35 mouse cellular contexts compared by ENCODE assay signal in genomic region chr2:9283441-9283840, GRCm38 (mm10).
"Had no signal": no experiment of that assay in that cellular context is flagged by ENCODE, and none has a peak within 500 bp of the region (broad histone marks: within the 10 kb centered on the region; RNA-seq: fewer than 3 reads in every experiment).

No protein-coding gene starts in this region.

- H3K27me3 ChIP-seq: heart, embryonic 12.5 days; heart, embryonic 13.5 days; heart, embryonic 15.5 days; hindbrain, embryonic 12.5 days; hindbrain, embryonic 13.5 days; hindbrain, embryonic 15.5 days; intestine, embryonic 15.5 days; kidney, embryonic 15.5 days had no signal

- DNase-seq: heart, postnatal 10 days; heart, postnatal 14 days; heart, postnatal 36 days; heart, postnatal 4 days; kidney, adult 11 months; kidney, adult 18-20 months; kidney, adult 2 months; kidney, adult 8-10 months; kidney, adult 9 months; kidney, postnatal 10 days; kidney, postnatal 14 days; kidney, postnatal 25 days; kidney, postnatal 36 days; kidney, postnatal 4 days; layer of hippocampus, adult 9-11 months; layer of hippocampus, postnatal 36 days had no signal

- H3K4me3 ChIP-seq: heart, embryonic 12.5 days; heart, embryonic 13.5 days; heart, embryonic 15.5 days; hindbrain, embryonic 10.5 days; hindbrain, embryonic 12.5 days; hindbrain, embryonic 13.5 days; hindbrain, embryonic 15.5 days; intestine, embryonic 15.5 days; kidney, embryonic 15.5 days; layer of hippocampus, adult 2 months; left cerebral cortex, adult 2 months had no signal

- H3K4me2 ChIP-seq: heart, embryonic 11.5 days; heart, embryonic 12.5 days; heart, embryonic 13.5 days; heart, embryonic 15.5 days; hindbrain, embryonic 12.5 days; hindbrain, embryonic 13.5 days; hindbrain, embryonic 14.5 days; hindbrain, embryonic 15.5 days; intestine, embryonic 15.5 days; kidney, embryonic 15.5 days had no signal

- H3K27ac ChIP-seq: heart, embryonic 13.5 days; heart, embryonic 15.5 days; hindbrain, embryonic 10.5 days; hindbrain, embryonic 12.5 days; hindbrain, embryonic 13.5 days; hindbrain, embryonic 14.5 days; hindbrain, embryonic 15.5 days; hindbrain, postnatal 0 days; intestine, embryonic 15.5 days; kidney, embryonic 15.5 days; kidney, postnatal 0 days; layer of hippocampus, adult 2 months; left cerebral cortex, adult 2 months had no signal

- ATAC-seq: hindbrain, embryonic 16.5 days; hindbrain, postnatal 0 days; inflammation-experienced regulatory T-cells, adult 6 months; intestine, embryonic 15.5 days; intestine, embryonic 16.5 days; intestine, postnatal 0 days had no signal

- H3K4me1 ChIP-seq: heart, embryonic 12.5 days; heart, embryonic 13.5 days; heart, embryonic 15.5 days; hindbrain, embryonic 10.5 days; hindbrain, embryonic 12.5 days; hindbrain, embryonic 13.5 days; hindbrain, embryonic 15.5 days; intestine, embryonic 15.5 days; kidney, embryonic 15.5 days had no signal

- H3K9ac ChIP-seq: heart, embryonic 12.5 days; heart, embryonic 13.5 days; heart, embryonic 15.5 days; hindbrain, embryonic 12.5 days; hindbrain, embryonic 13.5 days; hindbrain, embryonic 14.5 days; hindbrain, embryonic 15.5 days; intestine, embryonic 15.5 days; kidney, embryonic 15.5 days had no signal

- H3K36me3 ChIP-seq: heart, embryonic 12.5 days; heart, embryonic 13.5 days; heart, embryonic 15.5 days; hindbrain, embryonic 10.5 days; hindbrain, embryonic 12.5 days; hindbrain, embryonic 13.5 days; hindbrain, embryonic 15.5 days; intestine, embryonic 15.5 days; kidney, embryonic 15.5 days had no signal

- H3K9me3 ChIP-seq: heart, embryonic 12.5 days; heart, embryonic 13.5 days; heart, embryonic 15.5 days; hindbrain, embryonic 10.5 days; hindbrain, embryonic 12.5 days; hindbrain, embryonic 13.5 days; hindbrain, embryonic 15.5 days; intestine, embryonic 15.5 days; kidney, embryonic 15.5 days had no signal
